Mouse (Mus musculus): ENCODE measurements at regions not wholly inside any gene's neighbourhood (a gene's known extent, or its start where the extent isn't known, plus 50 kb on each side); places are given as distances from the start of the nearest gene placed in this dataset.

DNA sequence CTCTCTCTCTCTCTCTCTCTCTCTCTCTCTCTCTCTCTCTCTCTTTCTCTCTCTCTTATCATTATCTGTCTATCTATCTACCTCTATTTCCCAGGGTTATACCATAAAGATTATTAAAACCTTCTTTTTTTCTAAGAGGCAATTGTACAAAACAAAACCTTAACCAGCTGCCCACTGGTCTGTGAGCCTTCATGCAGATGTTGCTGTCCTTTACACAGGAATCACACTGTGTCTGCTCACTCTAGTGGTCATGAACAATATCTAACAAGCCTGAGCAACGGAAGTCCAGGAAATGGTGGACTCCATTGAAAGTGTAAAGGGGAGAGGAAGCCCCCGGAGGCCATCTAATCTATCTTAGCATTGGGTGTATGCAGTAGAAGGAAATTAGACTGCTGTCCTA is 156.9 kb upstream of the Sox11 start:
- no peak for DNase-seq (ENCODE audit: low spot score in 2 of 2)

DNA sequence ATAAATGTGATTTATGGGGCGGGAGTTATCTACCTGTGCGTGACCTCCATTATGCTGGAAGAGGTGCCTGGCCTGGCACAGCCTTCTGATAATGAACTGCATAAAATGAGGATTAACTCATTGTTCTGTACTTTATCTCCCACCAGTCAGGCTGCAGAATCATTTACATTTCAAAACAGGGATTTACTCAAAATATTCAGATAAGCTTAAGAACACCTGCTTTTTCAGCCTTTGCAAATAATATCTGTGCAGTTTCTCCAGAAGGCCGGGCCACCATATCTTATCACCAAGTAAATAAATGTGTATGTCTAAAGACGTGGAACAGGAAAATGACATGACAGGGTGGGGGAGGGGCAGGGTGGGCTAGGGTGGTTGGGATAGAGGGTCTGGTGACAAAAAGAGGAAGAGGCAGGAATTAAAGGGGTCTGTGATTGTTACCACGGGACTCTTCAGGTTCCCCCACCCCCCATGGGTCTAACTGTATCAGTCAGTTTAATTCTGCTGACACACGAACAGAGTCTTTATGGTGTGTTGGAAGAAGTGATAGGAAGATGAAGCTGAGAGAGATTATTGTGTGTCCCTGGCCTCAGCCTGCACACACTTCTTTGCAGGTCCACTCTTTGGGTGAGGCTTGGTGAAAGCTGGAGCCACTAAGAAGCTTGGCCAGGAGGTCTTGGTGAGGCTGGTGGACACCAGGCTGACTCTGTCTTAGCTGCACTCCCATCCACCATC is 154.6 kb upstream of the Sox11 start:
- DNase-seq (ENCODE audit: low spot score in 2 of 2) = no peak

DNA sequence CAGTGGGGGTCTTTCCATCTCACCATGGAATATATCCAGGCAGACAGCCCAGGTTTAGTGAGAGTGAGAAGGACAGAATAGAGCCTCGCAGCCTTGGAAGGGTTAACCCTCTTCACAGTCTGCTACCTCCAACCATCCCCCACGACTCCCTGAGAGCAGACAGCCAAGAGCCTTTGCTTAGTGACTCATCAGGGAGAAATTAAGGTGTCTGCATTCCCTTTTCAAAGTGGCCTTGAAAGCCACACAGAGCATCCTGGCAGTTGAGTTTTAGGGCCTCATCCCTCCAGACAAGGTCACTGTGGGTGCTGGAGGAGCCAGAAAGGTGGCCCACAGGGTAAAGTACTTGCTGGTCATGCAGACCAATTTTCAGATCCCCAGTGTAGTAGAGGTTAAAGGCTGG is 149.9 kb upstream of the Sox11 start:
- no peak for DNase-seq (ENCODE audit: low spot score in 2 of 2)

DNA sequence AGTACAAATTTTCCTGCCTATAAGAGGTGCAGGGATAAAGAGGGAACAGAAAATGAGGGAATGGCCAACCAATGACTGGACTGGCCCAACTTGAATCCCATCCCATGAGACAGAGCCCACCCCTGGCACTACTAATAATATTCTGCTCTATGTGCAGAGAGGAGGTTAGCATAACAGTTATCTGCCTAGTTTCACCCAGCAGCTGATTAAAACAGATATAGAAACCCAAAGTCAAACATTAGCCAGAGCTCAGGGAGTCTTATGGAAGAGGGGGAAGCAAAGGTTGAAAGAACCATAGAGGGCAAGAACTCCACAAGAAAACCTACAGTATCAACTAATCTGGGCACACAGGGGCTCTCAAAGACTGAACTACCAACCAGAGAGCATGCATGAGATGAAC is 138.9 kb upstream of the Sox11 start:
- no peak for DNase-seq (ENCODE audit: low spot score in 2 of 2)

DNA sequence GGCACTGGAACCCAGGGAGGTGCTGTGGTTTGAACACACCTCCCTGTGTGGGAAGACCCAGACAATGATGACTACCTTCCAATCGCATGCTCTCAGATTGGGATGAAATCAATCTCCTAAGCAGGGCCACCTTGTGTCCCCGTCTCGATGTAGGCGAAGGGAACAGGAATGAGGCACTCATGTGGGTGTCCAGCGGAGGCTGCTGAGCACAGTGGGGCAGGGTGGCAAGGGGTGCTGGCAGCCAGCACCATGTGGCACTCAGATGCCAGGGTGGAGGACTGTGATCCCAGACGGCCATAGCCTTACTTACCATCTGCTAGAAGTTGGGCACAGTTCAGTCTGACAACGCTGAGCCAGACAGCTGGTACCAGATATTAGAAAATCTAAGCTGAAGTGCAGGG is 137.2 kb upstream of the Sox11 start:
- no peak for DNase-seq (ENCODE audit: low spot score in 2 of 2)

DNA sequence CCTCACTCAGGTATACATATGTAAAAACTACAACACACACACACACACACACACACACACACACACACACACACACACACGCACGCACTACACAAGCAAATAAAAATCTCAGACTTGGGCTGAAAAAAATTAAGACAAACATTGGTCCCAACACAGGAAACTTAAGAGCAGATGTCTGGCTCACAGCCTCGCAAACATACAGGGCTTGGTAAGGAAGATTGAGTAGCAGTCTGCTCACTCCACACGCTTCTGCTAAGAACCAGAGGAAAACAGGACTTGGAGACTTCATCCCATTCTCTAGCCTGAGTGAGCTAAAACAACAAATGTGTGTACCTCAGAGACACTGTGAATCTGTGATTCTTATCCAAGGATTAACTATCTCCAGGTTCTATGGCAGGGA is 132.3 kb upstream of the Sox11 start:
- peak in 1 of 2 experiments; percentile 40 for DNase-seq (ENCODE audit: low spot score in 2 of 2)

DNA sequence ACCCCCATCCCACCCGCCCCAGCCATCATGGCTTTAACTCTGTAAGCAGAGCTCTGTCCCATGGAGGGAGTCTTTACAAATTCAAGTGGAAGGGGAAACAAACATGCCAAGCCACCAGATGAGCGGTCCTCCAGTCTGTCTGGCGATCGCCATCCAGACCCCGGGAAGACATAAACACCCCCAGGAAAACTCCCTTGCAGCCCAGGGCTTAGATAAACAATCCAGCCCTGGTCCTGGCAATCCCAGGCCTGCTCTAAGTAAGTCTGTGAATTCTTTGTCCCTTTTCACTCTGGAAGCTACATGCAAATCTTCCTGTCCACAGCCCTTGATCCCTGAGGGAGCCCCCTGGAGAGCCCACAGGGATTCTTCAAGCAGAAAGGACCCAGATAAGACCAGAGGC is 129.2 kb upstream of the Sox11 start:
- no peak for DNase-seq (ENCODE audit: low spot score in 2 of 2)

DNA sequence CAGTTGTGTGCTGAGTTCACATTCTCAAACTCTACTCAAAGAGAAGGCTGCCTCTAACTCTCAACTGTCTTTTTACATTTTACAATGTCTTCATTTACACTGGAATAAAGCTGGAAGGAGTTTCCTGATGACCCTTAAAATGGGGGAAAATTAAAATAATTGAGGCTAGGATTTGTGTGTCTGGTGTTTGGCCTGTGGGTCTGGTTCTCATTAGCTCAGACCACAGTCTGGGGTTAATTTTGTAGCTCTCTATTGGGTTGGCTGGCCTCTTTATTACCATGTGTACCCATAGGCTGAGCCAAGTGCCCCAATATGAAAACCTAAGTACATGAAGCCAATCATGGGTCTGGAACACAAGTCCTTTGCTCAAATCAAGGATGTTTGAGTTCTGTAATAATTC is 128.0 kb upstream of the Sox11 start:
- DNase-seq (ENCODE audit: low spot score in 2 of 2) = no peak

DNA sequence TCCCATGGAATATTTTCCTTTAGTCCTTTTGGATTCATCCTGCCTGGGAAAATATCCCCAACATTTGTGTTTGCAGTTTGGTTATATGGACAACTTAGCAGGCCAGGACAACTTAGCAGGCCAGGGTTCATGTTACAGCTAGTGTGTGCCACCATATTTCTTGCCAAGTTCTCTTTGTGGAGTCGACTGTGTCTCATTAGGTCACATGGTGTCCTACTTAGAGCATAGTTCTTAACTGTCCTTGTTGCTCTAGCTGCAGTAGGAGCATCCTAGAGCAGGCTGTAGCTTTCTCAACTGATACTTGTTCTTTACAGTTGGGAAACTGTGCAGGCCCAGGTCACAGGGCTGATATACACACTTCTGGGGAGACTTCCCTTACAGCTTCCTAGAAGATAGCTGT is 126.4 kb upstream of the Sox11 start:
- no peak for DNase-seq (ENCODE audit: low spot score in 2 of 2)

DNA sequence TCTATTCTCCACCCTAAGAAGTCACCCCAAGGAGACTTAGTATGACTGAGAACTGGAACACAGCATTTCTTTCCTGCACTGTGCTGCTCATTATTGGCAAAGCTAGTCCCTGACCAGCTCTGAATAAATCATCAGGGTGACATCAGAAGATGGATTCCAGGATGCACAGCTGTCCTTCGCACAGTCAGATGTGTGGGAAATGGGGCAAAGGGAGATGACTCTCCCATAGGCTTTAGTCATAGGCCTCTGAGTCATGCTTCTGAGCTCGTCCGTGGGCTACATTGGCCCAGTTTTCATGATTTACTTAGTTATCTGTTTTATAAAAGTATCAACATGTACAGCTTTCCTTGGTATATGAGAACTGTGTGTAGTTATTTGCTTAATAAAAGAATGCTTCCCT is 125.8 kb upstream of the Sox11 start:
- DNase-seq (ENCODE audit: low spot score in 2 of 2) = no peak

DNA sequence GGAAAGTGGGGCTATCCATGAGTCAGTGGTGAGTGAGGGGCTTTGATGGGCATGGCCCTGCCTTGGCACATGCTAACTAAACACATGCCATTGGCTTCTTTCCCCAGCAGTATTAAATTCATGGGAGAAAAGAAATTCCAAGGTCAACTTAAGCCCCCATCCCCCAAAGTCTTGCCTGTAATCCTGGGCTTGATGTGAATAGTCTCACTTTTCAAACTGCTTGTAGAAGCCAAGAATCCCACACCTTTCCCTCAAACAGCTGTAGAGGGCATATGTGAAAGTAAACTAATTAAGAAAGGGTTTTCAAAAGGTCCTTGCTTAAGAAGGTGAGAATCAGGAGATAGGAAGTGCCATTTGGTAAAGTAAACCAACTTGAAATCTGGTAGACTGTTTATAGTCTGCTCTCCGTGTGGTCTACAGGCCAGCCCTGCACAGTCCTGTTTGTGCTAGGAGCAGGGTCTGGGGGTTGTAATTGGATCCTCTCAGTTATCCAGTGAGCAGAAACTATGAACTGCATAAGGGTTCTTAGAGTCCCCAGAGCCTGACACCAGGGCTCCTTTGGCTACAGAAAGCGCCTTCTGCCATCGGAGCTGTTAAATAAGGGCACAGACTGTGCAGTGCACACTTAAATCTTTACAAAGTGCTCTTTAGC is 123.3 kb upstream of the Sox11 start:
- DNase-seq (ENCODE audit: low spot score in 2 of 2) = no peak

DNA sequence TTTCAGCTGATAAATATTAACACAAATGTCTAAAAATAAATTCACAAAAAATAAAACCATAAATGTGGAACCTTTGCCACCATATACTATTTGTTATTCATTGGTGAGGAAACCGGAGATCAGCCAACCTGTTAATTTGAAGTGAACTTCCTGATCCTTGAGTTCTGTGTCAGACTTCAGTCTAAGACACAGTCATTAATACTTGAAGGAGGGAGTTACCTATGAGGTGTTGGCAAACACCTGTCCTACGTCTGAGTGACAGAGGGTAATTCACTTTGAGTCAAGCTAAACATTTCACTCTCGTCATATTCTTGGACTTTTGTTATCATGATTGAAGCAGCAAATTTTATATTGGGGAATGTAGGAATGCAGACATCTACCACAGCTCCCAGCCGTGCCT is 116.3 kb upstream of the Sox11 start:
- no peak for DNase-seq (ENCODE audit: low spot score in 2 of 2)

DNA sequence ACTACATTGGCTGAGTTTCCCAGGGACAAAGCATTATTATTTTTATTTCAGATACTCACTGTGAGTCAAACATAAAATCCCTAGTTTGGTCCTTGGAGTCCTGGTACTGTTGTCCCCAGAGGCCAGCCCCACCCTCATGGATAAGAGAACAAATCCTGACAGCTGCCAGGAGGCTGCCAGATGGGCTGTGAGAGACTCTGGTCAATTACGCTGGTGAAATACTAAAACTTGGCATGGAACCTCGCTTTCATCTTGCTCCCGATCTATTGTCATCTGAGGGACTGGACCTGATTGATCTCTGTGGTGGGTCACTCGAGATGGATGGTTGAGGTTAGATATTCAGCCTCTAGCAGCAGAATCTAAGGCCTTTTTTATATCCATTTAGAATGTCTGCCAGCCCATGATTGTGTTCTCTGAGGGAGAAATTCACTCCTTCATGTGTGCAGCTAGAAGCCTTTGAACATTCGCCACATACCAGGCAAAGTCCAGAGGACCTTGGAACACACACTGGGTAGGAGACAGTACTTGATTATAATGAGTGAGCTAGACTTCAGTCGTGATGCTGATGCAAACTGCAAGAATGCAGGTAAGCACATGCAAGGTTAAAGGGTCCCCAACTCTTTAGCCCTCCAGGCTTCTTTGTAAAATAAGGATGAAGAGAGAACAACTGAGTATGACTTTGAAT is 95.4 kb upstream of the Sox11 start:
- no peak for DNase-seq (ENCODE audit: low spot score in 2 of 2)

DNA sequence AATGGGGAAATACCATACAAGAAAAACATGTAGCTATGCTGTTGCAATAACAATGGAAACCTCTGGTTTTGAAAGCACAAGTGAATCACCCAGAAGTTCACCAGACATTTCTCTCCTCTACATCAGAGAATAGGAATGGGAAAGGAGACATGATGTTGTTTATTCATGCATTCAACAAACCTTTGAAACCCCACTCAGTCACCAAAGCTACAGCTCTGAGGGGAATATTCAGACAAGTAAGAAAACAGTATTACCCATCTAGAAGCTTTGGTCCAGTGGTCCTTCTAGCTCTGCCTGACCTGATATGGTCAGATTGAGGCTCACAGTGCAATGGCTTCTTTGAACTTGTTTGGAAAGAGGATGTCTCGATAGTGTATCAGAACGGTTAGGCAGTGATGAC is 89.0 kb upstream of the Sox11 start:
- no peak for DNase-seq (ENCODE audit: low spot score in 2 of 2)

DNA sequence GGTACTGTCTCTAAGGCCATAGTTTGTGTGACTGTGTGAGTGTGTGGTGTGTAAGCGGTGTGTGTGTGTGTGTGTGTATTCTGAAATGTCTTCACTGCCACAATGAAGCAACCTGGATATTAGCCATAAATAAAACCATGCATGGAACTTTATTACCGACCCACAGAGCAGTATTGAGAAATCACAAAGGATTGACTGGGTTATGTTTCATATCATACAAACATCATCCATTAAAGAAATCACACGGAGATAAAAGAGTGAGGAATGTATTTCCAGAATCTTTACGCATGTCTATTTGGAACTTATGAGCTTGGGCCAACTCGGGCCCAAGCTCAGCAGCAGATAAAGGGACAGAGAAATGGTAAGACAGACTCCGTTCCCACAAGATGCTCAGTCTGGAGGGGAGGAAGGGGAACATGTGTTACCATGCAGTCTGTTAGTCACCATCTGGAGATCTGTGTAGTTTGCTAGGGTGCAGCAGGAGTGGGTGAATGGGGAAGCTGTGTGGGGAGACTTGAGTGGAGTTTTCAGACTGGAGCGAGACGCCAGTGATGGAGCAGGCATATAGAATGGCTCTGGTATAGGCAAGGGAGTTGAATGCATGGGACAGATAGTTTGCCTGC is 75.1 kb upstream of the Sox11 start:
- DNase-seq (ENCODE audit: low spot score in 2 of 2) = peak; percentile 33 to 60

DNA sequence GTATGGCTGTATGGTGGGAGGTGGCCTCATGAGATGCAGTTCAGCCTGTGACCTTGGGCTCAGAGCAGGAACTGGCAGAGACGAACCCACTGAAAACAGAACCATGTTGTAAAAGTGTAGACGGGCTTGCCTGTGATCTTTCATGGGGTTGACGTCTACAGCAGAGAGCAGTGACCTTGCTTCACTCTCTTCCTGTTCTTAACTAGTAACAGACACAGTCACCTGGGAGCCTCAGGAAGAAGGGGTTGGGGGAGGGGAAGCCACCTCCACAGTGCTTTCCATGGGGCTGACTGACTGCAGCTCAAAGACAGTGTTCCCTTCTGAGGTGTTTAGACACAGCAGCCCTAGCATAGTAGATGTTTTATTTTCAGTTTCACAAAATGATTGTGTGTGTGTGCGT is 68.2 kb upstream of the Sox11 start:
- no peak for DNase-seq (ENCODE audit: low spot score in 2 of 2)

DNA sequence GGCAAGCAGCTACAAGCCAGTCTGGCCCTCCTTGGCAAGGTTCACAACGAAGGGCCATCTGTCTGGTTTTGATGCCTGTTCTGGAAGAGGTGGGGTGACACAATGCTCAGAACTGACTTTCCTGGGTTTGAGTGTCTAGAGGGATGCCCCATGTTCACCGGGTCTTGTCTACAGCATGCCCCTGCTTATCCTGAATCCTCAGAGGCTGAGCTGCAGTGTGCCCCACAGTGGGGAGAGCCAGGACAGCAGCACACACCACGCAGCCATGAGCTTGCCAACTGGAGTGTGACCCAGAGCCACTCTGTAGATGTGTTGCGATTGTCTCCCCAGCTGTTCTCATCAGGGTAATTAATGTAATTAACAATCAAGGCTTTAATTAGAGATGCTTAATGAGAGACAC is 66.1 kb upstream of the Sox11 start:
- peak; percentile 31 to 32 for DNase-seq (ENCODE audit: low spot score in 2 of 2)

DNA sequence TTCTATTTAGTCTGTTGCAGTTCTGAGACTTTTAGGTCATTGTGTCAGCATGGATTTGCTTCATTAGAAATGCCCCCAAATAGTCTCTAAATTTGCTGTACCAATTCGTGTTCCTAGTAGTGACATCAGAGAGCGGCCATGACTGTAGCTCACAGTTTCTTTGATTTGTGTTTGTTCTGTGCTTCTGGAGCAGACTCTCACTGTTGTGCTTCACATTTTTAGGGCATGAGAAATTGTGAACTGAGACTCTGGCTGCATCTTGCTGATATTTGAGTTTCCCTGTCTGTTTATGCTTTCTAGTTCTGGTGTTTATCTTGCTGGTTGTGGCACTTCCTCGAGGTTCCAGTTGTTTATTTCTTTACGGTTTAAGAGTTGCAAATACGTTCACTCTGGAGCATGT is 57.0 kb upstream of the Sox11 start:
- no peak for DNase-seq (ENCODE audit: low spot score in 2 of 2)

Data from right cerebral cortex, postnatal 10 days (tissue).